In genomic region chr4:108349836-108350547, GRCm38 (mm10) we compare ENCODE assay signal across 11 mouse cellular contexts. TPM values are rescaled to one million over a fixed set of nuclear protein-coding genes. Genes with fewer than 3 reads are reported as not detected.
DNase-seq lines count a peak whose midpoint lies in the region; ATAC-seq and TF ChIP-seq lines count a peak whose summit lies in the region.
"Had no signal": no experiment of that assay in that cellular context is flagged by ENCODE, and none has a peak within 500 bp of the region (broad histone marks: within the 10 kb centered on the region; RNA-seq: fewer than 3 reads in every experiment).

No protein-coding gene starts in this region.

- peaks cover 23% of the 10 kb centered on the region for H3K4me1 ChIP-seq in heart, adult 2 months (ENCODE audit: control insufficient read depth, insufficient read depth, low read length)
- peaks cover 46% of the 10 kb centered on the region for H3K4me1 ChIP-seq in midbrain, embryonic 12.5 days
- peaks cover 3% of the 10 kb centered on the region; the same call in 1 of the 2 replicates for H3K4me1 ChIP-seq in midbrain, embryonic 16.5 days (ENCODE audit: control insufficient read depth, insufficient read depth, low read length)
- H3K4me1 ChIP-seq in stomach, postnatal 0 days (replicated peaks; ENCODE audit: control insufficient read depth, insufficient read depth) = peaks cover 3% of the 10 kb centered on the region

- H3K9ac ChIP-seq in heart, adult 2 months (ENCODE audit: low read depth, low read length) = no peak overlapping the region
- H3K9ac ChIP-seq in midbrain, embryonic 12.5 days (replicated peaks) = no peak overlapping the region
- H3K9ac ChIP-seq in midbrain, embryonic 16.5 days (ENCODE audit: low read depth, low read length) = no peak overlapping the region
- no peak overlapping the region for H3K9ac ChIP-seq in stomach, postnatal 0 days (ENCODE audit: low read length)

- no peak for DNase-seq in heart, adult 2 months
- DNase-seq in heart, adult 8-10 months (ENCODE audit: low spot score) = no peak
- no peak for DNase-seq in stomach, postnatal 0 days (ENCODE audit: low spot score)
- no peak for DNase-seq in retina, embryonic 14.5 days (ENCODE audit: low spot score)
- no peak for DNase-seq in left cerebral cortex, postnatal 36 days (ENCODE audit: low spot score in 2 of 2)
- DNase-seq: cerebellum, adult 18-20 months; gastrocnemius, postnatal 10 days; thymus, adult 2 months had no signal

- no peak for ATAC-seq in midbrain, embryonic 12.5 days (ENCODE audit: low FRiP score, low read depth)
- no peak for ATAC-seq in midbrain, embryonic 16.5 days
- peak; percentile 26 to 50; a peak in 1 of 4 replicates for ATAC-seq in hematopoietic stem cell, adult 5-6 weeks (replicated peaks in 1 of 2; ENCODE audit: insufficient read depth in 1 of 2, low FRiP score in 2 of 2, low TSS enrichment in 1 of 2, low read depth in 1 of 2, poor library complexity in 2 of 2, severe bottlenecking in 2 of 2)
- ATAC-seq in stomach, postnatal 0 days (ENCODE audit: low FRiP score, low TSS enrichment) = no peak

- H3K9me3 ChIP-seq in midbrain, embryonic 12.5 days = no peaks in the 10 kb centered on the region
- H3K9me3 ChIP-seq in midbrain, embryonic 16.5 days (replicated peaks; ENCODE audit: control insufficient read depth, low read length, poor library complexity, severe bottlenecking) = no peaks in the 10 kb centered on the region
- H3K9me3 ChIP-seq in stomach, postnatal 0 days (ENCODE audit: control insufficient read depth, low read length) = no peaks in the 10 kb centered on the region

- H3K27me3 ChIP-seq in heart, adult 2 months (ENCODE audit: control insufficient read depth, insufficient read depth, low read length) = no peaks in the 10 kb centered on the region
- H3K27me3 ChIP-seq in midbrain, embryonic 12.5 days = no peaks in the 10 kb centered on the region
- H3K27me3 ChIP-seq in midbrain, embryonic 16.5 days (ENCODE audit: control insufficient read depth, insufficient read depth, low read depth, low read length) = no peaks in the 10 kb centered on the region
- no peaks in the 10 kb centered on the region for H3K27me3 ChIP-seq in stomach, postnatal 0 days (ENCODE audit: control insufficient read depth, insufficient read depth, low read length)

- TF ChIP-seq CTCF in heart, adult 2 months (IDR thresholded peaks at IDR 0.05) = no peak
- TF ChIP-seq CTCF in stomach, postnatal 0 days (IDR thresholded peaks at IDR 0.05; ENCODE audit: low read depth) = no peak

- 32% methylated on average over 8 of the region's 8 CpGs for WGBS in heart, adult 2 months
- 40% methylated on average over 8 of the region's 8 CpGs for WGBS in midbrain, embryonic 12.5 days
- 43% methylated on average over 8 of the region's 8 CpGs for WGBS in midbrain, embryonic 16.5 days
- 38% methylated on average over 8 of the region's 8 CpGs for WGBS in stomach, postnatal 0 days

- no peaks in the 10 kb centered on the region for H3K79me2 ChIP-seq in heart, adult 2 months (replicated peaks; ENCODE audit: control insufficient read depth, insufficient read depth, low read length)

- no peak overlapping the region for H3K4me3 ChIP-seq in heart, adult 2 months
- no peak overlapping the region for H3K4me3 ChIP-seq in midbrain, embryonic 12.5 days
- no peak overlapping the region for H3K4me3 ChIP-seq in midbrain, embryonic 16.5 days (ENCODE audit: low read depth, low read length)
- H3K4me3 ChIP-seq in stomach, postnatal 0 days (ENCODE audit: low read depth, low read length) = no peak overlapping the region

- intact Hi-C loops in heart, adult 2 months (cut with DNase I) = loop anchor here (2.0 kb wide), 1 partner anchor 37 kb away; no protein-coding TSS in a partner anchor
- intact Hi-C loops in left cerebral cortex, postnatal 36 days (cut with DNase I) = no loop called here

- no peak overlapping the region for H3K4me2 ChIP-seq in midbrain, embryonic 12.5 days (replicated peaks)
- H3K4me2 ChIP-seq in midbrain, embryonic 16.5 days (ENCODE audit: low read length) = no peak overlapping the region
- H3K4me2 ChIP-seq in stomach, postnatal 0 days (replicated peaks; ENCODE audit: low read depth) = no peak overlapping the region

- no peak for TF ChIP-seq POLR2A in heart, adult 2 months (IDR thresholded peaks at IDR 0.05; ENCODE audit: insufficient read depth, low read depth, low read length)

- peaks cover 5% of the 10 kb centered on the region; the same call in 1 of the 2 replicates for H3K36me3 ChIP-seq in heart, adult 2 months (ENCODE audit: control insufficient read depth, insufficient read depth, low read length)
- no peaks in the 10 kb centered on the region for H3K36me3 ChIP-seq in midbrain, embryonic 12.5 days
- H3K36me3 ChIP-seq in midbrain, embryonic 16.5 days (ENCODE audit: control insufficient read depth, insufficient read depth, low read length) = no peaks in the 10 kb centered on the region
- H3K36me3 ChIP-seq in stomach, postnatal 0 days (ENCODE audit: control insufficient read depth, insufficient read depth, low read length) = no peaks in the 10 kb centered on the region

- peak overlapping the region; percentile 58 for H3K27ac ChIP-seq in heart, adult 2 months
- H3K27ac ChIP-seq in midbrain, embryonic 12.5 days (replicated peaks) = peak overlapping the region; percentile 74
- no peak overlapping the region for H3K27ac ChIP-seq in midbrain, embryonic 16.5 days (ENCODE audit: low read length)
- peak overlapping the region; percentile 18; the same call in 1 of the 2 replicates for H3K27ac ChIP-seq in stomach, postnatal 0 days (replicated peaks)

- TF ChIP-seq EP300 in heart, adult 2 months (IDR thresholded peaks at IDR 0.05; ENCODE audit: insufficient read depth, low read depth, low read length) = no peak
- TF ChIP-seq EP300 in stomach, postnatal 0 days (optimal IDR thresholded peaks at IDR 0.05) = no peak

RNA-seq across cellular contexts. Expression of gene Coa7, which starts 22.1 kb away (rescaled TPM):
- total RNA-seq in heart, adult 2 months (2021) = 10 to 100 TPM; 29.5 to 40.1 TPM
- polyA plus RNA-seq in heart, adult 2 months (2012; rRNA removed) = 11.1 and 17.6 TPM in 2 replicates
- total RNA-seq in heart, adult 8-10 months (2022) = 10 to 100 TPM; 31.0 to 45.6 (median 36.2) TPM
- 50.4 and 57.5 TPM in 2 replicates for polyA plus RNA-seq in midbrain, embryonic 12.5 days (2016; fragmentation: Nextera tagmentation; extraction: Ambion mirVana)
- polyA plus RNA-seq in midbrain, embryonic 16.5 days (2015; fragmentation: Nextera tagmentation; extraction: Ambion mirVana) = 46.8 and 58.5 TPM in 2 replicates
- 8.2 and 13.3 TPM in 2 replicates for total RNA-seq in hematopoietic stem cell, adult 5-6 weeks (2017)
- 59.3 and 62.3 TPM in 2 replicates for polyA plus RNA-seq in stomach, postnatal 0 days (2015; fragmentation: Nextera tagmentation; extraction: Ambion mirVana)
- total RNA-seq in left cerebral cortex, postnatal 36 days (2021) = 10 to 100 TPM; 25.7 to 28.9 TPM

RNA-seq across cellular contexts. Expression of gene Shisal2a, which starts 33.2 kb away (rescaled TPM):
- not detected for total RNA-seq in heart, adult 2 months (2021)
- not detected in 2 replicates for polyA plus RNA-seq in heart, adult 2 months (2012; rRNA removed)
- not detected for total RNA-seq in heart, adult 8-10 months (2022)
- polyA plus RNA-seq in midbrain, embryonic 12.5 days (2016; fragmentation: Nextera tagmentation; extraction: Ambion mirVana) = 1.7 and 2.0 TPM in 2 replicates
- 6.8 and 6.9 TPM in 2 replicates for polyA plus RNA-seq in midbrain, embryonic 16.5 days (2015; fragmentation: Nextera tagmentation; extraction: Ambion mirVana)
- total RNA-seq in hematopoietic stem cell, adult 5-6 weeks (2017) = not detected in 2 replicates
- polyA plus RNA-seq in stomach, postnatal 0 days (2015; fragmentation: Nextera tagmentation; extraction: Ambion mirVana) = 4.5 and 4.9 TPM in 2 replicates
- total RNA-seq in left cerebral cortex, postnatal 36 days (2021) = not detected
- total RNA-seq: gastrocnemius, postnatal 10 days had no signal
- polyA plus RNA-seq: thymus, adult 2 months had no signal

RNA-seq across cellular contexts. Expression of gene Zyg11b, which starts 49.1 kb away (rescaled TPM):
- total RNA-seq in heart, adult 2 months (2021) = 10 to 100 TPM; 34.8 to 39.1 TPM
- polyA plus RNA-seq in heart, adult 2 months (2012; rRNA removed) = 10.9 and 24.2 TPM in 2 replicates
- total RNA-seq in heart, adult 8-10 months (2022) = 10 to 100 TPM; 38.1 to 41.9 (median 40.5) TPM
- polyA plus RNA-seq in midbrain, embryonic 12.5 days (2016; fragmentation: Nextera tagmentation; extraction: Ambion mirVana) = 33.9 and 40.5 TPM in 2 replicates
- 37.0 and 38.3 TPM in 2 replicates for polyA plus RNA-seq in midbrain, embryonic 16.5 days (2015; fragmentation: Nextera tagmentation; extraction: Ambion mirVana)
- 32.3 TPM in 2 replicates for total RNA-seq in hematopoietic stem cell, adult 5-6 weeks (2017)
- polyA plus RNA-seq in stomach, postnatal 0 days (2015; fragmentation: Nextera tagmentation; extraction: Ambion mirVana) = 4.3 and 4.7 TPM in 2 replicates
- total RNA-seq in left cerebral cortex, postnatal 36 days (2021) = 100 to 1,000 TPM; 101 to 103 TPM

RNA-seq across cellular contexts. Expression of gene Gpx7, which starts 56.8 kb away (rescaled TPM):
- 1 to 10 TPM; 5.9 to 7.7 TPM for total RNA-seq in heart, adult 2 months (2021)
- polyA plus RNA-seq in heart, adult 2 months (2012; rRNA removed) = 14.2 and 16.5 TPM in 2 replicates
- total RNA-seq in heart, adult 8-10 months (2022) = 1 to 10 TPM; 4.4 to 9.5 (median 6.3) TPM
- polyA plus RNA-seq in midbrain, embryonic 12.5 days (2016; fragmentation: Nextera tagmentation; extraction: Ambion mirVana) = 39.3 and 54.2 TPM in 2 replicates
- polyA plus RNA-seq in midbrain, embryonic 16.5 days (2015; fragmentation: Nextera tagmentation; extraction: Ambion mirVana) = 26.5 and 26.9 TPM in 2 replicates
- 4.2 and 12.6 TPM in 2 replicates for total RNA-seq in hematopoietic stem cell, adult 5-6 weeks (2017)
- 34.5 and 35.5 TPM in 2 replicates for polyA plus RNA-seq in stomach, postnatal 0 days (2015; fragmentation: Nextera tagmentation; extraction: Ambion mirVana)
- total RNA-seq in left cerebral cortex, postnatal 36 days (2021) = 1 to 10 TPM; 4.6 to 6.8 TPM

Comparison
In these comparisons a context has a peak if more than half of its experiments do, and no peak if none do; other contexts are left out.
1. ATAC-seq: peak in hematopoietic stem cell, adult 5-6 weeks (2 of 2); none in midbrain, embryonic 12.5 days (single experiment), midbrain, embryonic 16.5 days (single experiment) and stomach, postnatal 0 days (single experiment).